Mouse (Mus musculus) forebrain, embryonic 14.5 days (tissue): ENCODE measurements at regions not wholly inside any gene's neighbourhood (a gene's known extent, or its start where the extent isn't known, plus 50 kb on each side); places are given as distances from the start of the nearest gene placed in this dataset.
A peak's percentile ranks its signal among the peaks of the same experiment; 100 is the strongest.

ENCODE experiments used
- ATAC-seq: fragments of 200-750 bp; cut with Nextera tagmentation; 2 replicates; pipeline ENCODE4 v1.8.0; 2017; ENCODE audit warnings: mild to moderate bottlenecking, moderate library complexity
- DNase-seq: peaks from one replicate; pipeline ENCODE4 v3.0.0-alpha.2; 2015; ENCODE audit warnings: low spot score
- H3K27ac ChIP-seq: fragments of 300-500 bp; sonication (generic); 2 replicates; pipeline ENCODE4 v1.5.1; 2014; ENCODE audit warnings: low read depth, mild to moderate bottlenecking, control low read depth, low read length, moderate library complexity
- H3K27me3 ChIP-seq: fragments of 300-500 bp; sonication (generic); replicated peaks from 2 replicates; pipeline ENCODE4 v1.6.1; 2014; ENCODE audit warnings: low read length, control low read depth, mixed read lengths; ENCODE audit not compliant: control insufficient read depth, insufficient read depth
- H3K36me3 ChIP-seq: fragments of 300-500 bp; sonication (generic); 2 replicates; pipeline ENCODE4 v1.6.1; 2014; ENCODE audit warnings: low read length, control low read depth; ENCODE audit not compliant: control insufficient read depth, insufficient read depth
- H3K4me1 ChIP-seq: fragments of 300-500 bp; sonication (generic); 2 replicates; pipeline ENCODE4 v1.6.1; 2014; ENCODE audit warnings: antibody characterized with exemption, low read length, control low read depth; ENCODE audit not compliant: control insufficient read depth, insufficient read depth
- H3K4me2 ChIP-seq: fragments of 300-500 bp; sonication (generic); 2 replicates; pipeline ENCODE4 v1.6.1; 2014; ENCODE audit warnings: mild to moderate bottlenecking, control low read depth, low read length
- H3K4me3 ChIP-seq: fragments of 300-500 bp; sonication (generic); 2 replicates; pipeline ENCODE4 v1.5.1; 2014; ENCODE audit warnings: low read depth, low read length, control low read depth
- H3K9ac ChIP-seq: fragments of 300-500 bp; sonication (generic); 2 replicates; pipeline ENCODE4 v1.6.1; 2014; ENCODE audit warnings: mild to moderate bottlenecking, low read length, control low read depth, moderate library complexity
- H3K9me3 ChIP-seq: fragments of 300-500 bp; sonication (generic); replicated peaks from 2 replicates; pipeline ENCODE4 v1.6.1; 2016; ENCODE audit warnings: low read length, control low read depth, mixed read lengths; ENCODE audit not compliant: control insufficient read depth
- WGBS: fragments of 180-500 bp; shearing (Covaris S2); extraction: QIAGEN DNeasy Blood & Tissue Kit; methylation state at CpG from one replicate; pipeline ENCODE4 v1.1.7; 2014; 5-methylcytosine and 5-hydroxymethylcytosine counted together

GRCm38 (mm10) chr7:54734039-54734438 lies 101.3 kb upstream of the Luzp2 start:
- Histone ChIP-seq H3K4me2 (no peak overlapping the region), H3K27me3 (no peaks in the 10 kb centered on the region), H3K4me1 (no peaks in the 10 kb centered on the region), H3K9me3 (no peaks in the 10 kb centered on the region), H3K27ac (no peak overlapping the region), H3K4me3 (no peak overlapping the region), H3K9ac (no peak overlapping the region), H3K36me3 (no peaks in the 10 kb centered on the region)
- peak; percentile 46; the same call in 1 of the 2 replicates for ATAC-seq
- peak; percentile 79 for DNase-seq
- 33% methylated on average over 7 of the region's 7 CpGs for WGBS

GRCm38 (mm10) chr7:54734861-54735260 lies 100.4 kb upstream of the Luzp2 start:
- H3K4me1 ChIP-seq = no peaks in the 10 kb centered on the region
- no peaks in the 10 kb centered on the region for H3K9me3 ChIP-seq
- H3K4me3 ChIP-seq = no peak overlapping the region
- DNase-seq (no peak), ATAC-seq (no peak)
- no peaks in the 10 kb centered on the region for H3K36me3 ChIP-seq
- no peak overlapping the region for H3K9ac ChIP-seq
- no peaks in the 10 kb centered on the region for H3K27me3 ChIP-seq
- H3K27ac ChIP-seq = no peak overlapping the region
- H3K4me2 ChIP-seq = no peak overlapping the region
- WGBS = 82% methylated on average over 2 of the region's 2 CpGs

GRCm38 (mm10) chr7:54767341-54767740 lies 68.0 kb upstream of the Luzp2 start:
- Histone ChIP-seq H3K27ac (no peak overlapping the region), H3K9ac (no peak overlapping the region), H3K4me1 (no peaks in the 10 kb centered on the region), H3K9me3 (no peaks in the 10 kb centered on the region), H3K4me3 (no peak overlapping the region), H3K36me3 (no peaks in the 10 kb centered on the region), H3K4me2 (no peak overlapping the region), H3K27me3 (no peaks in the 10 kb centered on the region)
- no peak for DNase-seq
- ATAC-seq = no peak
- WGBS = 94% methylated on average over 1 of the region's 1 CpGs

GRCm38 (mm10) chr7:54768683-54769082 lies 66.6 kb upstream of the Luzp2 start:
- Histone ChIP-seq H3K4me3 (no peak overlapping the region), H3K36me3 (no peaks in the 10 kb centered on the region), H3K27me3 (no peaks in the 10 kb centered on the region), H3K27ac (no peak overlapping the region), H3K9ac (no peak overlapping the region), H3K4me2 (no peak overlapping the region), H3K9me3 (no peaks in the 10 kb centered on the region), H3K4me1 (no peaks in the 10 kb centered on the region)
- ATAC-seq (no peak), DNase-seq (no peak)
- 10% methylated on average over 3 of the region's 3 CpGs for WGBS

GRCm38 (mm10) chr7:54781939-54782520 lies 53.3 kb upstream of the Luzp2 start:
- H3K9ac ChIP-seq = no peak overlapping the region
- ATAC-seq (peak; percentile 93), DNase-seq (peak; percentile 81)
- 11% methylated on average over 3 of the region's 3 CpGs for WGBS
- no peaks in the 10 kb centered on the region for H3K36me3 ChIP-seq
- no peaks in the 10 kb centered on the region; the same call in 1 of the 2 replicates for H3K4me1 ChIP-seq
- no peak overlapping the region for H3K4me2 ChIP-seq
- H3K27ac ChIP-seq = no peak overlapping the region
- H3K4me3 ChIP-seq = no peak overlapping the region
- no peaks in the 10 kb centered on the region for H3K27me3 ChIP-seq
- H3K9me3 ChIP-seq = no peaks in the 10 kb centered on the region

GRCm38 (mm10) chr7:54782604-54783003 lies 52.7 kb upstream of the Luzp2 start:
- no peak overlapping the region for H3K4me3 ChIP-seq

GRCm38 (mm10) chr7:54783550-54784529 lies 51.5 kb upstream of the Luzp2 start:
- no peak for ATAC-seq
- Histone ChIP-seq H3K27ac (no peak overlapping the region), H3K4me1 (no peaks in the 10 kb centered on the region; the same call in 1 of the 2 replicates), H3K9ac (no peak overlapping the region), H3K36me3 (no peaks in the 10 kb centered on the region), H3K4me2 (no peak overlapping the region), H3K9me3 (no peaks in the 10 kb centered on the region), H3K4me3 (no peak overlapping the region), H3K27me3 (no peaks in the 10 kb centered on the region)
- DNase-seq = no peak
- WGBS = 86% methylated on average over 10 of the region's 10 CpGs

More at GRCm38 (mm10) chr7:54782604-54783003, 52.7 kb upstream of the Luzp2 start:
- DNase-seq (peak; percentile 24), ATAC-seq (peak; percentile 35; the same call in 1 of the 2 replicates)
- Histone ChIP-seq H3K36me3 (no peaks in the 10 kb centered on the region), H3K4me1 (no peaks in the 10 kb centered on the region; the same call in 1 of the 2 replicates), H3K27ac (no peak overlapping the region), H3K9ac (no peak overlapping the region), H3K4me2 (no peak overlapping the region), H3K9me3 (no peaks in the 10 kb centered on the region), H3K27me3 (no peaks in the 10 kb centered on the region)
- WGBS = 40% methylated on average over 3 of the region's 3 CpGs
